Mouse (Mus musculus): ENCODE measurements around the gene Gpatch1. TPM values are rescaled to one million over a fixed set of nuclear protein-coding genes. Genes with fewer than 3 reads are reported as not detected.

Gene Gpatch1
- 13.6 TPM for polyA plus RNA-seq (2017; shearing (Covaris generic))

DNA sequence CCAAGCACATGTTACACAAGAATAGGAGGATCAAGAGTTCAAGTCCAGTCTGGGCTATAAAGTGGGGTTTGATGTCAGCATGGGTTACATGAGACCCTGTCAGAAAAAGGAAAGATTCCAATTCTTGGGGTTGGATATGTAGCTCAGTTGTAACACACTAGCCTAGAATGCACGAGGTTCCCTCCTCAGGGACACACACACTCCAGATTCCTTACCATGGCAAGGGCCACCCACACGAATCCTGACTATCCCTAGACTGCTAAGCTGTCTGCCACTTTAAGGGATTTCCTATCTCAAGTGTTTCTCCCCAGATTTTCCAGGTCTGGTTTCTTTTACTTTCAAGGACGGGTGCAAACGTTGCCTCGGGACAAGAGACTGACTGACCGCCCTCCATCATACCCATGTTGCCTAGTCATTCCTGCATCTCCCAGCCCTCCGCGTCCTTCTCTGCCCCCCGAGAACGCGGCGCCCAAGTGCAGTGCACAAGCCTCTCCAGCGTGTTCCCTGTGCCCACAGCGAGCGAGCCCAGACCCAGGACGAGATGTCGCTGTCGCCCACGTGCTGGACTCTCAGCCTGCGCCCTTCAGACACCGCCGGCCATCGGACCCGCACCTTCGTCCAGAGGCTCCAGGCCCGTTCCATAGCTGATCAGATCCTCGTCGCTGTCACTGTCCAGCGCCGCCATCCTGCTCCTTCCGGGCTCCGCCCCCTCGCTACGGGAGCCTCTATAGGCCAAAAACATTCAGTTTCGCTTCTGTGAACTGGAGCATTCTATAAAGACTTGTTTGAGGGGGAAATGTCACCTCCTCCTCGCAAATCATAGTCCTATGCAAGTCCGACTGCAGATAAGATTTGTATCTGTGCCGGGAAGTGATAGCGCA, at the start of gene Gpatch1:
TSS of gene Gpatch1 (minus strand) at position 712 of the 881 bp plus-strand sequence.

DNA sequence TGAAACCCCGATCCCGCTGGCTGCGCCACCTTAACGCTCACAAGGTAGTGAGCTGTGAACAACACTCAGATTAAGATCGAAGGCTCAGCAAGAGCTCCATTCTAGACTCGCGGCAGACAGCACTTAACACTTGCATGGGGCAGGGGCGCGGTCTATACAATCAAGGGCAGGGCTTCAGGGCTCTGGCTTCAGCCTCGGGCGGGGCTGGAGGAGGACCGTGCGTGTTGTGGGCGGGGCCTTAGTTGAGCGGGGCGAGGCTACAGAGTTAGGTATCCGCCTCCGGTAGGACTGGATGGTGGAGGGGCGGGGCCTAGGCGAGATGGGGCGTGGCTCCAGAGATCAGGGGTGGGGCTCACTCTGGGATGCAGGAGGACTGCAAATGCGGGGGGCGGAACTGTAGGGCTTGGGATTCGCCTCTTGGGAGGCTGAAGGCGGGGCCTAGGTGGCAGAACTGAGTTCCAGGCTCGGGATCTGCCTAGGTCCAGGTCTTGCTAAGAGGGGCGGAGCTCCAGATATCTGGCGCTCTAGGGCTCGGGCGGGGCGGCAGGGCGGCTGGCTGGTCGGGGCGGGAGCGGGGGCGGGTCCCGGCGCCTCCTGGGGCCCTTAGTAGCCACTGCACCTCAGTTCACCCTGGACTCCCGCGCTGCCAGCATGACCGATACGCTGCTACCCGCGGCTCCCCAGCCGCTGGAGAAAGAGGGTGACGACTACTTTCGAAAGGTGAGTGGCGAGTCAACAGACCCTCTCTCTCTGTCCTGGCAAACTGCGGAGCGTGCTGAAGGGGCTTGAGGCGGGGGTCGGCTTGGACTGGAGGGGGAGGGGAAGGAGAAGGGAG, 15.7 kb upstream of the Gpatch1 start, which contains the start of gene Rhpn2:
TSS of gene Rhpn2 (plus strand) at position 479 of the 835 bp plus-strand sequence.

Other genes with a start within 250 kb of the Gpatch1 start
- gene Cebpa, start 199.1 kb downstream of the Gpatch1 start, polyA plus RNA-seq (2017; shearing (Covaris generic)), result 0.54 TPM
- gene Slc7a10, start 132.1 kb downstream of the Gpatch1 start, polyA plus RNA-seq (2017; shearing (Covaris generic)), result 0.83 TPM
- 0.76 TPM for gene Lrp3, start 102.9 kb downstream of the Gpatch1 start, polyA plus RNA-seq (2017; shearing (Covaris generic))
- gene Rhpn2, start 15.7 kb upstream of the Gpatch1 start, polyA plus RNA-seq (2017; shearing (Covaris generic)), result 0.73 TPM
- 17.5 TPM for gene Faap24, start 78.4 kb upstream of the Gpatch1 start, polyA plus RNA-seq (2017; shearing (Covaris generic))
- 14.9 TPM for gene Cep89, start 78.6 kb upstream of the Gpatch1 start, polyA plus RNA-seq (2017; shearing (Covaris generic))
- not detected for gene Slc7a9, start 130.4 kb upstream of the Gpatch1 start, polyA plus RNA-seq (2017; shearing (Covaris generic))
- gene Tdrd12, start 219.3 kb upstream of the Gpatch1 start, polyA plus RNA-seq (2017; shearing (Covaris generic)), result not detected
- 21.2 TPM for gene Nudt19, start 237.9 kb upstream of the Gpatch1 start, polyA plus RNA-seq (2017; shearing (Covaris generic))

Measured in effector memory CD4-positive, alpha-beta T cell, adult 7 months (primary cell).